Comparison of ENCODE assay signal across 8 mouse cellular contexts in the genomic region with DNA sequence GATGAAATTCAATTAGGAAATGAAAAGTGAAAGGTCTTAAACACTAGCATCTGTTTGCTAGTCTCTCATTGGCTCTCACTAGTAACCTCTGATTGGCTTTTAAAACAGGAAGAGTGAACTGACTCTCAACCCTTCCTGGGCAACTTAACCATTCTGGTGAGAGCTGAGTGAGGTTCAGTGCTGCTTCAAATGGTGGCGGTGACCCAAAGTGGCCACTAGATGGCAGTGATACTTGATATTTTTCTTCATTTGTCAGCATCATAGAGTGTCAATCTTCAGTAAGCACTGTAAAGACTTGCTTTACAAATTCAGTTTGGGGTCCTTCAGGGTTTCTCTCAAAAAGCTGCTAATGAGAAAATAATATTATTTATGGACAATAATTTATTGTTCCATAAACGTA.
A peak's percentile ranks its signal among the peaks of the same experiment; 100 is the strongest.
DNase-seq lines count a peak whose midpoint lies in the region; ATAC-seq and TF ChIP-seq lines count a peak whose summit lies in the region.

No protein-coding gene starts in this region.

- no peaks in the 10 kb centered on the region for H3K36me3 ChIP-seq in kidney, postnatal 0 days (ENCODE audit: insufficient read depth, low read length)
- no peaks in the 10 kb centered on the region for H3K36me3 ChIP-seq in MEL (ENCODE audit: control insufficient read depth in 1 of 2, insufficient read depth in 2 of 2, low read length in 2 of 2)
- no peaks in the 10 kb centered on the region for H3K36me3 ChIP-seq in limb, embryonic 11.5 days (ENCODE audit: control insufficient read depth, insufficient read depth, low read length)

- TF ChIP-seq POLR2A in MEL (IDR thresholded peaks at IDR 0.05; ENCODE audit: control insufficient read depth in 1 of 2, insufficient read depth in 1 of 2, low read depth in 1 of 2, low read length in 2 of 2, poor library complexity in 1 of 2), result no peak

- no peak overlapping the region for H3K4me2 ChIP-seq in kidney, postnatal 0 days (ENCODE audit: low read length)
- H3K4me2 ChIP-seq in limb, embryonic 11.5 days (ENCODE audit: low read depth, severe bottlenecking), result no peak overlapping the region

- intact Hi-C loops in heart, postnatal 25 days (cut with DNase I), result no loop called here

- no peak overlapping the region for H3K9ac ChIP-seq in kidney, postnatal 0 days (ENCODE audit: low read depth, low read length)
- no peak overlapping the region for H3K9ac ChIP-seq in MEL (ENCODE audit: control insufficient read depth, low read depth, low read length, poor library complexity, severe bottlenecking)
- no peak overlapping the region for H3K9ac ChIP-seq in limb, embryonic 11.5 days (ENCODE audit: low read length)

- H3K27me3 ChIP-seq in kidney, postnatal 0 days (ENCODE audit: insufficient read depth, low read length), result no peaks in the 10 kb centered on the region
- H3K27me3 ChIP-seq in MEL (ENCODE audit: control insufficient read depth in 1 of 2, insufficient read depth in 2 of 2, low read length in 2 of 2), result no peaks in the 10 kb centered on the region
- no peaks in the 10 kb centered on the region for H3K27me3 ChIP-seq in limb, embryonic 11.5 days (ENCODE audit: control insufficient read depth, insufficient read depth, low read length)

- TF ChIP-seq CTCF in kidney, postnatal 0 days (IDR thresholded peaks at IDR 0.05; ENCODE audit: low read depth), result peak; percentile 57
- TF ChIP-seq CTCF in MEL (IDR thresholded peaks at IDR 0.05 in 2 of 3, conservative IDR thresholded peaks at IDR 0.05 in 1 of 3; ENCODE audit: control insufficient read depth in 1 of 3, insufficient read depth in 1 of 3, low read depth in 2 of 3, low read length in 3 of 3, poor library complexity in 1 of 3, severe bottlenecking in 1 of 3), result peak; percentile 37 to 59 (median 49)

- peak; percentile 54 for TF ChIP-seq RAD21 in MEL (IDR thresholded peaks at IDR 0.05; ENCODE audit: low read depth, low read length)

- no peak overlapping the region for H3K4me3 ChIP-seq in kidney, postnatal 0 days (replicated peaks; ENCODE audit: low read depth, low read length)
- H3K4me3 ChIP-seq in MEL (ENCODE audit: control insufficient read depth in 1 of 2, insufficient read depth in 1 of 2, low read depth in 2 of 2, low read length in 2 of 2), result no peak overlapping the region
- H3K4me3 ChIP-seq in limb, embryonic 11.5 days (ENCODE audit: low read depth, low read length), result no peak overlapping the region

- no peak for TF ChIP-seq EP300 in MEL (IDR thresholded peaks at IDR 0.05; ENCODE audit: low read depth in 1 of 2, low read length in 2 of 2)

- DNase-seq in kidney, postnatal 0 days (ENCODE audit: low spot score), result peak; percentile 25
- DNase-seq in kidney, postnatal 14 days, result no peak
- DNase-seq in MEL (ENCODE audit: low read depth, low spot score), result peak; percentile 56
- peak; percentile 13 for DNase-seq in brain, adult 2 months (ENCODE audit: low read depth, low spot score)
- peak; percentile 38 for DNase-seq in limb, embryonic 11.5 days (ENCODE audit: low spot score)
- no peak for DNase-seq in adrenal gland, postnatal 36 days
- no peak for DNase-seq in heart, postnatal 25 days (ENCODE audit: low spot score)
- DNase-seq in spleen, adult 12 weeks (ENCODE audit: low spot score), result no peak

- no peaks in the 10 kb centered on the region for H3K79me2 ChIP-seq in MEL (ENCODE audit: control insufficient read depth, insufficient read depth, low read length, poor library complexity)

- ATAC-seq in kidney, postnatal 0 days (replicated peaks; ENCODE audit: low FRiP score, low read depth), result 0 out of 2 replicates have a peak, but pooled peaks have one; percentile 13
- ATAC-seq in limb, embryonic 11.5 days (ENCODE audit: insufficient number of reproducible peaks, low FRiP score, low TSS enrichment, low read depth), result no peak

- no peaks in the 10 kb centered on the region for H3K4me1 ChIP-seq in kidney, postnatal 0 days (replicated peaks; ENCODE audit: insufficient read depth, low read length)
- no peaks in the 10 kb centered on the region for H3K4me1 ChIP-seq in MEL (ENCODE audit: control insufficient read depth in 1 of 2, insufficient read depth in 2 of 2, low read length in 2 of 2)
- no peaks in the 10 kb centered on the region for H3K4me1 ChIP-seq in limb, embryonic 11.5 days (ENCODE audit: control insufficient read depth, insufficient read depth, low read length)

- 10% methylated on average over 2 of the region's 2 CpGs for WGBS in kidney, postnatal 0 days
- WGBS in limb, embryonic 11.5 days, result 16% methylated on average over 2 of the region's 2 CpGs

- no peaks in the 10 kb centered on the region for H3K9me3 ChIP-seq in kidney, postnatal 0 days (replicated peaks; ENCODE audit: low read length)
- H3K9me3 ChIP-seq in MEL (replicated peaks; ENCODE audit: insufficient read depth, low read length), result no peaks in the 10 kb centered on the region
- H3K9me3 ChIP-seq in limb, embryonic 11.5 days (ENCODE audit: control insufficient read depth, low read length), result no peaks in the 10 kb centered on the region; the same call in 1 of the 2 replicates

- no peak overlapping the region for H3K27ac ChIP-seq in kidney, postnatal 0 days
- H3K27ac ChIP-seq in MEL (ENCODE audit: control insufficient read depth, low read depth, low read length), result no peak overlapping the region
- no peak overlapping the region for H3K27ac ChIP-seq in limb, embryonic 11.5 days (replicated peaks; ENCODE audit: low read depth, low read length)

TF ChIP-seq in MEL, 35 proteins besides CTCF, POLR2A, EP300 and RAD21:
- no peak for TF ChIP-seq UBTF (IDR thresholded peaks at IDR 0.05; ENCODE audit: borderline replicate concordance, insufficient read depth, low read depth, low read length)
- TF ChIP-seq ELF1 (IDR thresholded peaks at IDR 0.05; ENCODE audit: low read depth, low read length), result no peak
- TF ChIP-seq BHLHE40 (IDR thresholded peaks at IDR 0.05; ENCODE audit: borderline replicate concordance, low read depth, low read length), result no peak
- TF ChIP-seq ZC3H11A (IDR thresholded peaks at IDR 0.05; ENCODE audit: low read depth, low read length), result peak; percentile 18; the same call in 1 of the 2 replicates
- TF ChIP-seq SMC3 (IDR thresholded peaks at IDR 0.05; ENCODE audit: low read depth, low read length), result peak; percentile 44; the same call in 1 of the 2 replicates

Comparison
In these comparisons a context has a peak if more than half of its experiments do, and no peak if none do; other contexts are left out.
1. DNase-seq: peak in kidney, postnatal 0 days (single experiment), MEL (single experiment), brain, adult 2 months (single experiment) and limb, embryonic 11.5 days (single experiment); none in kidney, postnatal 14 days (single experiment), adrenal gland, postnatal 36 days (0 of 2), heart, postnatal 25 days (single experiment) and spleen, adult 12 weeks (single experiment).